Mouse (Mus musculus): ENCODE results near the gene Lrpprc. TPM values are rescaled to one million over a fixed set of nuclear protein-coding genes. Genes with fewer than 3 reads are reported as not detected.

Gene Lrpprc
- polyA plus RNA-seq, 1 experiment from 2014 or later, result 52.3 TPM

GRCm38 (mm10) chr17:84788376-84789125 lies 2.0 kb downstream of the Lrpprc start:
- Histone ChIP-seq H3K4me3 (no peak overlapping the region), H3K9ac (no peak overlapping the region)

GRCm38 (mm10) chr17:84787477-84787876 lies 3.1 kb downstream of the Lrpprc start:
- WGBS, result 90% methylated on average over 11 of the region's 11 CpGs

More at GRCm38 (mm10) chr17:84788376-84789125, 2.0 kb downstream of the Lrpprc start:
- H3K4me2 ChIP-seq (replicated peaks), result no peak overlapping the region
- no peaks in the 10 kb centered on the region for H3K9me3 ChIP-seq (replicated peaks)
- WGBS, result 92% methylated on average over 20 of the region's 20 CpGs
- peaks cover 23% of the 10 kb centered on the region for H3K4me1 ChIP-seq
- no peaks in the 10 kb centered on the region for H3K36me3 ChIP-seq
- no peak for ATAC-seq (ENCODE audit: low FRiP score)
- H3K27ac ChIP-seq, result no peak overlapping the region
- H3K27me3 ChIP-seq, result no peaks in the 10 kb centered on the region

DNA sequence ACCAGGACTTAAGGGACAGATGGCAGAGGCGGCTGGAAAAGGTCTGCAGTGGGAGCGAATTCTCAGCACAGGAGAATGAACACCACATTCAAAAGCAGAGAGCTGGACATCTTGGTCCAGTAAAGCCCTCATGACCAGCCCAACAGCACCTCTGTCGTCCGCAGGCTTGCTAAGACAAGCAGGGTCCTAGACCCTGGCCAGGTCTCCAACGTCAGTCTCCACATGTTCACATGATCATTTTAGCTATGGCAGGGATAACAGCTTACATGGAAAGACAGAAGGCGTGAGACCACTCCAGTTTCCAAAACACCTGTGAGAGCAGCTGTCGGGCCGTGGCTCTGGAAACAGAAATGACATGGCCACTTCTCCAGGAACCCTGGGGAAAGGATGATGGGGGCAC lies 3.7 kb downstream of the Lrpprc start:
- Histone ChIP-seq H3K9me3 (replicated peaks) (no peaks in the 10 kb centered on the region), H3K9ac (no peak overlapping the region), H3K27ac (no peak overlapping the region), H3K4me3 (no peak overlapping the region), H3K27me3 (no peaks in the 10 kb centered on the region), H3K4me1 (peaks cover 20% of the 10 kb centered on the region), H3K4me2 (replicated peaks) (no peak overlapping the region), H3K36me3 (peaks cover 7% of the 10 kb centered on the region; the same call in 1 of the 2 replicates)
- ATAC-seq (ENCODE audit: low FRiP score), result no peak
- 91% methylated on average over 8 of the region's 8 CpGs for WGBS

More at GRCm38 (mm10) chr17:84787477-84787876, 3.1 kb downstream of the Lrpprc start:
- no peak overlapping the region for H3K4me2 ChIP-seq (replicated peaks)
- H3K27me3 ChIP-seq, result no peaks in the 10 kb centered on the region
- no peak overlapping the region for H3K9ac ChIP-seq
- H3K4me3 ChIP-seq, result no peak overlapping the region
- peaks cover 23% of the 10 kb centered on the region for H3K4me1 ChIP-seq
- H3K27ac ChIP-seq, result no peak overlapping the region
- peaks cover 3% of the 10 kb centered on the region; the same call in 1 of the 2 replicates for H3K36me3 ChIP-seq
- H3K9me3 ChIP-seq (replicated peaks), result no peaks in the 10 kb centered on the region
- ATAC-seq (ENCODE audit: low FRiP score), result no peak

- Histone ChIP-seq H3K4me2 (replicated peaks) (no peak overlapping the region), H3K9me3 (replicated peaks) (no peaks in the 10 kb centered on the region), H3K27me3 (no peaks in the 10 kb centered on the region), H3K36me3 (peaks cover 7% of the 10 kb centered on the region; the same call in 1 of the 2 replicates), H3K4me1 (peaks cover 13% of the 10 kb centered on the region), H3K4me3 (no peak overlapping the region), H3K27ac (no peak overlapping the region), H3K9ac (no peak overlapping the region)
- ATAC-seq (ENCODE audit: low FRiP score), result no peak
- WGBS, result 88% methylated on average over 5 of the region's 5 CpGs
Observed at GRCm38 (mm10) chr17:84785176-84785575, 5.4 kb downstream of the Lrpprc start.

- no peak overlapping the region for H3K4me3 ChIP-seq
- ATAC-seq (ENCODE audit: low FRiP score), result no peak
- H3K27ac ChIP-seq, result no peak overlapping the region
- H3K36me3 ChIP-seq, result peaks cover 7% of the 10 kb centered on the region; the same call in 1 of the 2 replicates
- H3K27me3 ChIP-seq, result no peaks in the 10 kb centered on the region
- WGBS, result 93% methylated on average over 5 of the region's 5 CpGs
- no peaks in the 10 kb centered on the region for H3K4me1 ChIP-seq
- H3K9ac ChIP-seq, result no peak overlapping the region
- no peaks in the 10 kb centered on the region for H3K9me3 ChIP-seq (replicated peaks)
- no peak overlapping the region for H3K4me2 ChIP-seq (replicated peaks)
Observed at GRCm38 (mm10) chr17:84783491-84783890, 7.1 kb downstream of the Lrpprc start.

DNA sequence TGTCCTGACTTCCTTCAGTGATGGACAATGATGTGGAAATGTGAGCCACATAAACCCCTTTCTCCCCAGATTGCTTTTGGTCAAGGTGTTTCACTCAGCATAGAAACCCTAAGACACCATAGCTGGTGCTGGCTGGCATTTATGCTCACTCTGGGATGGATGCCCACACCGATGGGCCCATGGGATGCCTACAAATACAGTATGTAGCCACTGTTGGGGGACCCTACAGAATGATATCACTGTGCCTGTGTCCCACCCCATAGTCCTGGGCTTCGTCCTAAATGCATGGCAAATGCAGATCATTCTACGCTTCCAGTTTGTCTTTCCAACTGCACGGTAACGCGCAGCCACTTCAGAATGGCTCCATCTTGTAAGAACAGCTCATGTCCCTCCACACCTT lies 10.3 kb downstream of the Lrpprc start:
- H3K36me3 ChIP-seq, result peaks cover 18% of the 10 kb centered on the region; the same call in 1 of the 2 replicates
- H3K27ac ChIP-seq, result no peak overlapping the region
- H3K27me3 ChIP-seq, result no peaks in the 10 kb centered on the region
- no peaks in the 10 kb centered on the region for H3K4me1 ChIP-seq
- H3K4me2 ChIP-seq (replicated peaks), result no peak overlapping the region
- H3K4me3 ChIP-seq, result no peak overlapping the region
- H3K9me3 ChIP-seq (replicated peaks), result no peaks in the 10 kb centered on the region
- no peak overlapping the region for H3K9ac ChIP-seq
- no peak for ATAC-seq (ENCODE audit: low FRiP score)
- WGBS, result 99% methylated on average over 6 of the region's 6 CpGs

DNA sequence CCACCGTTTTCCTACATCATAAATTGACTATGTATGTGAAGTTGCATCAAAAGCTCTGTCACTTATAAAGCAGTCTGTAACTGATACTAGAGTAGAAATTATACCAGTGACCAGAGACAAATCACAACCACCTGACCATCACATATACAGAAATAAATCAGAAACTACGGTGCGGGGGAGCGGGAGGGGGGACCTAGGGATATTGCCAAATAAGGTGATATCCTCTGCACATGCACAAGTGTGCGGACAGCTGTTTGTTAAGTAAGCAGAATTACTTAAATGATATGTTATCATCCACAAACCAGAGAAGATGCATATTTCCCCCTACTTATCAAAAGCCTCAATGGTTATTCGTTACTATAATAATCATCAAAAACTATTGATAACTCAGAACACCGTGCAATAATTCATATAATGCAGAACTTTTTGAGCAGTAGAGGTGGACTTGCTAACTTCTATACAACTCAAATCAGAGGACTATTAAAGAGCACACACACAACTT lies 12.1 kb downstream of the Lrpprc start:
- Histone ChIP-seq H3K36me3 (peaks cover 29% of the 10 kb centered on the region; the same call in 1 of the 2 replicates), H3K4me1 (no peaks in the 10 kb centered on the region), H3K9me3 (replicated peaks) (no peaks in the 10 kb centered on the region), H3K4me3 (no peak overlapping the region), H3K27ac (no peak overlapping the region), H3K4me2 (replicated peaks) (no peak overlapping the region), H3K27me3 (no peaks in the 10 kb centered on the region), H3K9ac (no peak overlapping the region)
- 95% methylated on average over 7 of the region's 7 CpGs for WGBS
- no peak for ATAC-seq (ENCODE audit: low FRiP score)

DNA sequence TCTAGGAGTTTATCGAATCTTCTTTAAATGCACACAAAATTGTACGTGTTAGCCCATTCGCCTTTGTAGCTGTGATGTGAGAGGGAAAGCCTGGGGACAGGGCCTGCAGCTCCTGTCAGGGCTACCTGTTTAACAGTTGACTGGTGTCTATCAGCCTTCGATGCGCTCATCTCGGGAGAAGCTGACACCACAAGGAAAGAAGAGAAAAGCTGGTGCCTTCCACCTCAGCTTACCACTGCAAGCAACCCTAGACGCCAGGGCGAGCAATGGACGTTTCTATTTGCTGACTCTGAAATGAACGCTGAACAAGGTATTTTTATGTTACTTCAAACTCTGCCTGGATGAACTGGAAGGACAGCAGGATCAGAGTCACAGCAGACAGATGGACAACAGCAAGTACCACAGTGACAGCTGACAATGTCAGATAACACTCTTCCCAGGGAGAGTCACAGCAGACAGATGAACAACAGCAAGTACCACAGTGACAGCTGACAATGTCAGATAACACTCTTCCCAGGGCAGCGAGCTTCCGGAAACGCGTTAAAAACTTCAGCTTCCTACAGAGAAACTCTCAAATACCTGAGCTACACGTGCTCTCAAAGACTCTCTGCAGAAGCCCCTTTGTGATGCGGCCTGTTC lies 14.1 kb downstream of the Lrpprc start:
- 91% methylated on average over 16 of the region's 16 CpGs for WGBS
- no peaks in the 10 kb centered on the region for H3K9me3 ChIP-seq (replicated peaks)
- H3K9ac ChIP-seq, result no peak overlapping the region
- H3K27me3 ChIP-seq, result no peaks in the 10 kb centered on the region
- H3K27ac ChIP-seq, result 0 out of 2 replicates have a peak overlapping the region, but pooled peaks have one; percentile 23
- ATAC-seq (ENCODE audit: low FRiP score), result no peak
- H3K4me3 ChIP-seq, result no peak overlapping the region
- peaks cover 22% of the 10 kb centered on the region; the same call in 1 of the 2 replicates for H3K36me3 ChIP-seq
- no peak overlapping the region for H3K4me2 ChIP-seq (replicated peaks)
- no peaks in the 10 kb centered on the region for H3K4me1 ChIP-seq

GRCm38 (mm10) chr17:84775291-84775690 lies 15.3 kb downstream of the Lrpprc start:
- H3K9me3 ChIP-seq (replicated peaks), result no peaks in the 10 kb centered on the region

DNA sequence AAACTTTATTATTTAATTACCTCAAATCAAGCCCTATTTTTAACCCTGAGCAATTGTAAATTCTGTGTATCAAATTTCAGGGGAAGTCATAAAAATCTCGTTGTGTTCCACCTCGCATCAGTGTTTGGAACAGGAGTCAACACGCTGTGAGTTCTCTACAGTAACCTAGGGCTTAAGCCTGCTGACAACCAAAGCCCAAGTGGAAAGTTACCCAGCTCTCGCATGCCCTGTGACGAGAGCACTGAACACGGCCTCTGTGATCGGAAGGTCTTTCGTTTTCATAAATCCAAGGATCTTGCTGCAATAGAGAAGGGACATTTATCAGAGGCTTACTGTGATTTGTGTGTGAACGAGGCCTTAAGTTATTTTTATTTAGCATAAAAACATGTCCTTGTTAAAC lies 18.7 kb downstream of the Lrpprc start:
- no peaks in the 10 kb centered on the region for H3K4me1 ChIP-seq
- H3K27me3 ChIP-seq, result no peaks in the 10 kb centered on the region
- H3K4me2 ChIP-seq (replicated peaks), result no peak overlapping the region
- 93% methylated on average over 9 of the region's 9 CpGs for WGBS
- H3K9me3 ChIP-seq (replicated peaks), result no peaks in the 10 kb centered on the region
- H3K9ac ChIP-seq, result no peak overlapping the region
- peaks cover 45% of the 10 kb centered on the region for H3K36me3 ChIP-seq
- H3K27ac ChIP-seq, result no peak overlapping the region
- no peak overlapping the region for H3K4me3 ChIP-seq
- no peak for ATAC-seq (ENCODE audit: low FRiP score)

More at GRCm38 (mm10) chr17:84775291-84775690, 15.3 kb downstream of the Lrpprc start:
- H3K27ac ChIP-seq, result no peak overlapping the region
- no peak overlapping the region for H3K9ac ChIP-seq
- ATAC-seq (ENCODE audit: low FRiP score), result no peak
- H3K4me1 ChIP-seq, result no peaks in the 10 kb centered on the region
- 93% methylated on average over 10 of the region's 10 CpGs for WGBS
- H3K4me2 ChIP-seq (replicated peaks), result no peak overlapping the region
- peaks cover 26% of the 10 kb centered on the region for H3K36me3 ChIP-seq
- H3K4me3 ChIP-seq, result no peak overlapping the region
- no peaks in the 10 kb centered on the region for H3K27me3 ChIP-seq

GRCm38 (mm10) chr17:84758971-84759370 lies 31.6 kb downstream of the Lrpprc start:
- H3K4me1 ChIP-seq, result peaks cover 10% of the 10 kb centered on the region
- no peak overlapping the region for H3K27ac ChIP-seq
- H3K4me3 ChIP-seq, result no peak overlapping the region
- H3K27me3 ChIP-seq, result no peaks in the 10 kb centered on the region
- no peak for ATAC-seq (ENCODE audit: low FRiP score)
- WGBS, result 83% methylated on average over 8 of the region's 8 CpGs
- no peak overlapping the region for H3K4me2 ChIP-seq (replicated peaks)
- H3K9ac ChIP-seq, result no peak overlapping the region
- no peaks in the 10 kb centered on the region for H3K9me3 ChIP-seq (replicated peaks)
- peaks cover 25% of the 10 kb centered on the region; the same call in 1 of the 2 replicates for H3K36me3 ChIP-seq

DNA sequence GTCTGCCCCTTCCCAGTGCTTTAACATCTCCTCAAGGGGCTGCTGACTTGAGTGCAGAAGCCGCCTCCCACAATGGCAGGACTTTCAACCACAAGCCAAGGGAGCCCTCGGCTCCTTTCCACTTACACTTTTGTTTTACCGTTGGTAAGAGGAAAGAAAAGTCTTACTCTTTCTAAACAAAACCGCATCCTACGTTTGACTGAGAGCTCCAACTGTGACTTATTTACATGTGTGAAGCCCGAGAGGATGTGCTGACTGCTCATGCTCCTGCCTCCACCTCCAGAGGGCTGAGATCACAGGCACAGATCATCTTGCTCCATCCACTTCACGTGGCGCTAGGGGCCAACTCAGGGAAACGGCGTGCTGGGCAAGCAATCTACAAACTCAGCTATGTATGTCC lies 32.2 kb downstream of the Lrpprc start:
- no peak for ATAC-seq (ENCODE audit: low FRiP score)
- 14% methylated on average over 10 of the region's 10 CpGs for WGBS
- peaks cover 20% of the 10 kb centered on the region; the same call in 1 of the 2 replicates for H3K36me3 ChIP-seq
- no peaks in the 10 kb centered on the region for H3K27me3 ChIP-seq
- H3K9ac ChIP-seq, result no peak overlapping the region
- H3K4me2 ChIP-seq (replicated peaks), result no peak overlapping the region
- no peak overlapping the region for H3K4me3 ChIP-seq
- peaks cover 12% of the 10 kb centered on the region for H3K4me1 ChIP-seq
- H3K27ac ChIP-seq, result no peak overlapping the region
- no peaks in the 10 kb centered on the region for H3K9me3 ChIP-seq (replicated peaks)
